Mouse (Mus musculus) CH12.LX (cell line): Measurements from ENCODE around the gene Gm9922. TPM values are rescaled to one million over a fixed set of nuclear protein-coding genes. Genes with fewer than 3 reads are reported as not detected.

Experiments
- DNase-seq: peaks from one replicate; pipeline ENCODE4 v3.0.0-alpha.2; 2013; ENCODE audit errors: extremely low read depth
- H3K27ac ChIP-seq: 2 replicates; pipeline ENCODE4 v1.5.1; 2012; ENCODE audit warnings: low read depth, mild to moderate bottlenecking, control low read depth, moderate library complexity; ENCODE audit not compliant: insufficient read depth
- H3K27me3 ChIP-seq: replicated peaks from 2 replicates; pipeline ENCODE3; 2012; ENCODE audit warnings: inconsistent platforms
- H3K36me3 ChIP-seq, 2 experiments: replicated peaks in 1 of 2; 2 replicates each; pipeline versions ENCODE3 to v1.6.1; 2012; ENCODE audit warnings: inconsistent platforms in 1 of 2, low read length in 1 of 2, mild to moderate bottlenecking in 1 of 2, mixed read lengths in 1 of 2, moderate library complexity in 1 of 2; ENCODE audit not compliant: control insufficient read depth in 1 of 2, insufficient read depth in 1 of 2
- H3K4me1 ChIP-seq, 2 experiments: 2 replicates each; pipeline ENCODE4 v1.6.1; 2012; ENCODE audit warnings: inconsistent platforms in 1 of 2, moderate library complexity in 1 of 2; ENCODE audit not compliant: insufficient read depth in 2 of 2, control insufficient read depth in 1 of 2
- H3K4me2 ChIP-seq: 2 replicates; pipeline ENCODE4 v1.6.1; 2012; ENCODE audit warnings: low read depth, mild to moderate bottlenecking, control low read depth; ENCODE audit not compliant: poor library complexity, insufficient read depth, severe bottlenecking
- H3K4me3 ChIP-seq, 3 experiments: fragments of 150-350 bp in 1 of 3; sonication (generic) in 1 of 3; replicated peaks in 1 of 3; 2 replicates each; pipeline versions ENCODE3 to v1.5.1; 2011 to 2012; ENCODE audit warnings: low read depth in 2 of 3, low read length in 2 of 3, mild to moderate bottlenecking in 2 of 3, moderate library complexity in 2 of 3, control low read depth in 1 of 3, improper control_type of control experiment in 1 of 3, inconsistent platforms in 1 of 3, mixed read lengths in 1 of 3; ENCODE audit not compliant: poor library complexity in 1 of 3
- H3K79me2 ChIP-seq: replicated peaks from 2 replicates; pipeline ENCODE4 v1.6.1; 2012; ENCODE audit warnings: mild to moderate bottlenecking, moderate library complexity; ENCODE audit not compliant: control insufficient read depth, poor library complexity, insufficient read depth, severe bottlenecking; ENCODE audit errors: extremely low read depth
- H3K9ac ChIP-seq: 2 replicates; pipeline ENCODE4 v1.6.1; 2012; ENCODE audit warnings: low read depth, mild to moderate bottlenecking, control low read depth, moderate library complexity; ENCODE audit not compliant: insufficient read depth
- H3K9me3 ChIP-seq: replicated peaks from 2 replicates; pipeline ENCODE3; 2012; ENCODE audit warnings: low read length, inconsistent platforms, mixed read lengths
- CHD1 ChIP-seq: IDR thresholded peaks from 2 replicates; pipeline ENCODE4 v1.6.1; 2012; ENCODE audit warnings: low read depth, low read length, improper control_type of control experiment, inconsistent platforms
- CHD2 ChIP-seq: IDR thresholded peaks from 2 replicates; pipeline ENCODE4 v1.6.1; 2011; ENCODE audit warnings: low read length, improper control_type of control experiment
- E2F4 ChIP-seq: IDR thresholded peaks from 2 replicates; pipeline ENCODE4 v1.6.1; 2011; ENCODE audit warnings: low read depth, low read length, improper control_type of control experiment; ENCODE audit not compliant: insufficient replicate concordance
- ELF1 ChIP-seq: IDR thresholded peaks from 2 replicates; pipeline ENCODE4 v1.6.1; 2014; ENCODE audit warnings: low read depth, mild to moderate bottlenecking, inconsistent platforms, low read length, improper control_type of control experiment
- EP300 ChIP-seq: IDR thresholded peaks from 2 replicates; pipeline ENCODE4 v1.6.1; 2011; ENCODE audit warnings: low read length, improper control_type of control experiment
- ETS1 ChIP-seq: conservative IDR thresholded peaks from 2 replicates; pipeline ENCODE4 v1.6.1; 2012; ENCODE audit warnings: low read depth, mild to moderate bottlenecking, inconsistent platforms, low read length, improper control_type of control experiment, moderate library complexity
- GABPA ChIP-seq: IDR thresholded peaks from 2 replicates; pipeline ENCODE4 v1.6.1; 2012; ENCODE audit warnings: low read depth, low read length, improper control_type of control experiment, inconsistent platforms; ENCODE audit not compliant: insufficient replicate concordance
- IRF4 ChIP-seq: IDR thresholded peaks from 2 replicates; pipeline ENCODE4 v1.6.1; 2014; ENCODE audit warnings: low read depth, mild to moderate bottlenecking, inconsistent platforms, low read length, improper control_type of control experiment
- JUN ChIP-seq: IDR thresholded peaks from 2 replicates; pipeline ENCODE4 v1.6.1; 2011; ENCODE audit warnings: low read depth, mild to moderate bottlenecking, low read length, improper control_type of control experiment, moderate library complexity; ENCODE audit not compliant: insufficient read depth
- JUND ChIP-seq: conservative IDR thresholded peaks from 2 replicates; pipeline ENCODE4 v1.6.1; 2011; ENCODE audit warnings: low read depth, low read length, improper control_type of control experiment
- KAT2A ChIP-seq: IDR thresholded peaks from 2 replicates; pipeline ENCODE4 v1.6.1; 2012; ENCODE audit warnings: low read length, improper control_type of control experiment, inconsistent platforms; ENCODE audit not compliant: insufficient replicate concordance
- MAFK ChIP-seq: IDR thresholded peaks from 2 replicates; pipeline ENCODE4 v1.6.1; 2011; ENCODE audit warnings: low read length, improper control_type of control experiment; ENCODE audit not compliant: insufficient replicate concordance
- MAZ ChIP-seq: IDR thresholded peaks from 2 replicates; pipeline ENCODE4 v1.6.1; 2012; ENCODE audit warnings: low read depth, mild to moderate bottlenecking, inconsistent platforms, low read length, improper control_type of control experiment, moderate library complexity
- MEF2A ChIP-seq: IDR thresholded peaks from 2 replicates; pipeline ENCODE4 v1.6.1; 2014; ENCODE audit warnings: low read depth, mild to moderate bottlenecking, inconsistent platforms, low read length, improper control_type of control experiment, borderline replicate concordance
- NRF1 ChIP-seq: IDR thresholded peaks from 2 replicates; pipeline ENCODE4 v1.6.1; 2014; ENCODE audit warnings: low read depth, mild to moderate bottlenecking, inconsistent platforms, low read length, improper control_type of control experiment, moderate library complexity
- PAX5 ChIP-seq: IDR thresholded peaks from 2 replicates; pipeline ENCODE4 v1.6.1; 2012; ENCODE audit warnings: low read length, inconsistent platforms, mixed read lengths
- POLR2A ChIP-seq: IDR thresholded peaks from 2 replicates; pipeline ENCODE4 v1.6.1; 2011; ENCODE audit warnings: low read depth, mild to moderate bottlenecking, improper control_type of control experiment, low read length
- POLR2AphosphoS2 ChIP-seq: IDR thresholded peaks from 2 replicates; pipeline ENCODE4 v1.6.1; 2011; ENCODE audit warnings: low read depth, low read length, improper control_type of control experiment
- RAD21 ChIP-seq: IDR thresholded peaks from 2 replicates; pipeline ENCODE4 v1.6.1; 2011; ENCODE audit warnings: low read depth, mild to moderate bottlenecking, low read length, improper control_type of control experiment, moderate library complexity
- SIN3A ChIP-seq: IDR thresholded peaks from 2 replicates; pipeline ENCODE4 v1.6.1; 2012; ENCODE audit warnings: low read length, improper control_type of control experiment, inconsistent platforms
- SMC3 ChIP-seq: IDR thresholded peaks from 2 replicates; pipeline ENCODE4 v1.6.1; 2011; ENCODE audit warnings: low read depth, low read length, improper control_type of control experiment
- TBP ChIP-seq: conservative IDR thresholded peaks from 2 replicates; pipeline ENCODE4 v1.6.1; 2011; ENCODE audit warnings: low read depth, low read length, improper control_type of control experiment
- TCF12 ChIP-seq: IDR thresholded peaks from 2 replicates; pipeline ENCODE4 v1.6.1; 2014; ENCODE audit warnings: low read depth, mild to moderate bottlenecking, inconsistent platforms, low read length, improper control_type of control experiment
- UBTF ChIP-seq: IDR thresholded peaks from 2 replicates; pipeline ENCODE4 v1.6.1; 2012; ENCODE audit warnings: low read depth, mild to moderate bottlenecking, inconsistent platforms, low read length, improper control_type of control experiment, moderate library complexity
- USF1 ChIP-seq: IDR thresholded peaks from 2 replicates; pipeline ENCODE4 v1.6.1; 2014; ENCODE audit warnings: low read depth, mild to moderate bottlenecking, inconsistent platforms, low read length, improper control_type of control experiment
- ZC3H11A ChIP-seq: IDR thresholded peaks from 2 replicates; pipeline ENCODE4 v1.6.1; 2012; ENCODE audit warnings: low read depth, mild to moderate bottlenecking, inconsistent platforms, low read length, improper control_type of control experiment
- ZKSCAN1 ChIP-seq: IDR thresholded peaks from 2 replicates; pipeline ENCODE4 v1.6.1; 2012; ENCODE audit warnings: low read depth, inconsistent platforms, low read length, improper control_type of control experiment, borderline replicate concordance
- ZMIZ1 ChIP-seq: IDR thresholded peaks from 2 replicates; pipeline ENCODE4 v1.6.1; 2012; ENCODE audit warnings: low read depth, mild to moderate bottlenecking, inconsistent platforms, low read length, improper control_type of control experiment
- ZNF384 ChIP-seq: IDR thresholded peaks from 2 replicates; pipeline ENCODE4 v1.6.1; 2012; ENCODE audit warnings: low read depth, low read length, improper control_type of control experiment, inconsistent platforms
- dilution Hi-C: fragments of 300-500 bp; cut with MboI; formaldehyde crosslinking; loops from 2 replicates; pipeline ENCODE4 v1.14.3; 2020; ENCODE audit warnings: low sequenced_read_pairs; ENCODE audit not compliant: extremely low pct_unique_long_range_greater_than_20kb, extremely low pct_ligation_motif_present
- in situ Hi-C: fragments of 300-500 bp; cut with MboI; formaldehyde crosslinking; loops from 3 replicates; pipeline ENCODE4 v1.14.3; 2019; ENCODE audit warnings: low sequenced_read_pairs, low pct_ligation_motif_present, low pct_unique_long_range_greater_than_20kb, mixed read lengths
- polyA plus RNA-seq: library from polyadenylated mRNA; unstranded; fragments of >175 nt; gene quantifications from 2 replicates; pipeline ENCODE4 v1.2.1, GENCODE M21; 2012; ENCODE audit warnings: low read depth; ENCODE audit not compliant: insufficient read length
- total RNA-seq, 2 experiments: library from RNA; depleted of rRNA; stranded (reverse); fragments of 300-350 nt in 1 of 2; fragments of >200 nt in 1 of 2; gene quantifications; 2 replicates each; pipeline ENCODE4 v1.2.3; 2012 to 2014

Gene Gm9922
- total RNA-seq (2012; rRNA removed) (0.42 and 0.64 TPM in 2 replicates), total RNA-seq (2014; rRNA removed) (not detected in 2 replicates), polyA plus RNA-seq (0.76 TPM in 1 of 2 replicates, not detected in the other)

- Histone ChIP-seq H3K9ac (peak within 1 kb of the TSS; percentile 24; the same call in 1 of the 2 replicates), H3K4me3 (peak within 1 kb of the TSS; percentile 68 to 75 (median 74)), H3K4me2 (peak within 1 kb of the TSS; percentile 83), H3K4me1 (peaks cover 0 to 40% of the 10 kb centered on the region in 2 experiments; a peak in 3 of 4 replicates), H3K27me3 (no peaks in the 10 kb centered on the region), H3K36me3 (no peaks in the 10 kb centered on the region), H3K9me3 (no peaks in the 10 kb centered on the region), H3K79me2 (no peaks in the 10 kb centered on the region), H3K27ac (no peak within 1 kb of the TSS)
- TF ChIP-seq RAD21 (no peak), ETS1 (no peak), ELF1 (0 out of 2 replicates have a peak, but pooled peaks have one; percentile 39), SIN3A (no peak), MEF2A (no peak), ZKSCAN1 (no peak), ZC3H11A (no peak), GABPA (no peak), NRF1 (peak; percentile 20; the same call in 1 of the 2 replicates), POLR2A (peak; percentile 41), POLR2AphosphoS2 (no peak), CHD1 (no peak), TCF12 (no peak; the same call in 1 of the 2 replicates), JUND (no peak), UBTF (0 out of 2 replicates have a peak, but pooled peaks have one; percentile 33), SMC3 (no peak), TBP (0 out of 2 replicates have a peak, but pooled peaks have one; percentile 38), MAZ (no peak), EP300 (no peak), E2F4 (no peak), CHD2 (no peak)
- dilution Hi-C loops = no loop called here
- DNase-seq = peak; percentile 52
- in situ Hi-C loops = no loop called here
Observed at GRCm38 (mm10) chr14:101729237-101729971, at the start of gene Gm9922, which contains the start of gene Lmo7. Gm9922 (minus strand) TSS chr14:101729814. Lmo7 (plus strand) TSS chr14:101729957.

DNA sequence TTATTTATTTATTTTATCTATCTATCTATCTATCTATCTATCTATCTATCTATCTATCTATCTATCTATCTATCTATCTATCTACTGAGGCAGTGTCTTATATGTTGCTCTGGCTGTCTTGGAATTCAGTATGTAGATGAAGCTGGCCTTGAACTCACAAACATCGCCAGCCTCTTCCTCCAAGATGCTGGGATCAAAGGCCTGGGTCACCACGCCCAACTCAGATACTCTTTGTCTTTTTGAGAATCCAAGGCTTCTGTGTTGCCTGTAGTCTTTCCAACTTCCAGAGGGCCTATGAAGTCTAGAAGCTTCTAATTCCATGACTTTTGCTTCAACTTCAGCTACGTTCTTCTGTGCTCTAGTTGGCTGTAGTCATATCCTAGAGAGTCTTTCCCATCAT is 48.8 kb upstream of the Gm9922 start:
- peaks cover 2 to 10% of the 10 kb centered on the region in 2 experiments; a peak in 3 of 4 replicates for H3K4me1 ChIP-seq
- no peaks in the 10 kb centered on the region for H3K27me3 ChIP-seq
- no peak overlapping the region for H3K4me2 ChIP-seq
- H3K4me3 ChIP-seq = no peak overlapping the region
- no peaks in the 10 kb centered on the region for H3K9me3 ChIP-seq
- no peaks in the 10 kb centered on the region for H3K79me2 ChIP-seq
- dilution Hi-C loops = no loop called here
- no peak overlapping the region for H3K9ac ChIP-seq
- DNase-seq = no peak
- no peaks in the 10 kb centered on the region for H3K36me3 ChIP-seq
- H3K27ac ChIP-seq = no peak overlapping the region
- in situ Hi-C loops = no loop called here
- TF ChIP-seq USF1 (no peak), JUND (no peak), KAT2A (no peak), IRF4 (no peak), JUN (no peak), ZNF384 (no peak), ZKSCAN1 (no peak), PAX5 (no peak), POLR2A (no peak), TCF12 (no peak), MAFK (no peak), ZMIZ1 (no peak), EP300 (no peak)
